Mouse (Mus musculus) kidney, postnatal 36 days (tissue): ENCODE data around the gene Mtus2.

Source experiments
- DNase-seq, 2 experiments: peaks; one replicate each; pipeline ENCODE4 v3.0.0; 2021 to 2022; ENCODE audit warnings: mixed read lengths in 2 of 2

Mtus2 gene

GRCm38 (mm10) chr5:148211831-148212230 lies 254.7 kb downstream of the Mtus2 start:
- DNase-seq, result no peak

GRCm38 (mm10) chr5:148216786-148217185 lies 259.7 kb downstream of the Mtus2 start:
- no peak for DNase-seq

- DNase-seq, result no peak
Measured at GRCm38 (mm10) chr5:148222898-148223297, 265.8 kb downstream of the Mtus2 start.

GRCm38 (mm10) chr5:148224004-148224403 lies 266.9 kb downstream of the Mtus2 start:
- DNase-seq, result no peak

GRCm38 (mm10) chr5:148233714-148234113 lies 276.6 kb downstream of the Mtus2 start:
- no peak for DNase-seq

GRCm38 (mm10) chr5:148236616-148237015 lies 279.5 kb downstream of the Mtus2 start:
- peak in 1 of 2 experiments; percentile 29 for DNase-seq

GRCm38 (mm10) chr5:148239067-148239466 lies 281.9 kb downstream of the Mtus2 start:
- peak in 1 of 2 experiments; percentile 13 for DNase-seq

- no peak for DNase-seq
Measured at GRCm38 (mm10) chr5:148239757-148240156, 282.6 kb downstream of the Mtus2 start.

- DNase-seq, result peak; percentile 41 to 83
Measured at GRCm38 (mm10) chr5:148241932-148242331, 284.8 kb downstream of the Mtus2 start.

GRCm38 (mm10) chr5:148244471-148244870 lies 287.4 kb downstream of the Mtus2 start:
- DNase-seq, result no peak

GRCm38 (mm10) chr5:148245386-148245785 lies 288.3 kb downstream of the Mtus2 start:
- no peak for DNase-seq

- DNase-seq, result no peak
Measured at GRCm38 (mm10) chr5:148248236-148248635, 291.1 kb downstream of the Mtus2 start.

- no peak for DNase-seq
Measured at GRCm38 (mm10) chr5:148251847-148252246, 294.7 kb downstream of the Mtus2 start.

GRCm38 (mm10) chr5:148262016-148262415 lies 304.9 kb downstream of the Mtus2 start:
- no peak for DNase-seq

GRCm38 (mm10) chr5:148264819-148265707 lies 307.9 kb downstream of the Mtus2 start:
- peak in 1 of 2 experiments; percentile 28 for DNase-seq

GRCm38 (mm10) chr5:148266841-148267240 lies 309.7 kb downstream of the Mtus2 start:
- DNase-seq, result no peak

- DNase-seq, result no peak
Measured at GRCm38 (mm10) chr5:148267446-148267845, 310.3 kb downstream of the Mtus2 start.

- no peak for DNase-seq
Measured at GRCm38 (mm10) chr5:148272065-148272464, 314.9 kb downstream of the Mtus2 start.

- no peak for DNase-seq
Measured at GRCm38 (mm10) chr5:148272771-148273170, 315.7 kb downstream of the Mtus2 start.

- no peak for DNase-seq
Measured at GRCm38 (mm10) chr5:148278233-148278632, 321.1 kb downstream of the Mtus2 start.

- DNase-seq, result no peak
Measured at GRCm38 (mm10) chr5:148280321-148280720, 323.2 kb downstream of the Mtus2 start.

GRCm38 (mm10) chr5:148282093-148282492 lies 325.0 kb downstream of the Mtus2 start:
- DNase-seq, result no peak

- no peak for DNase-seq
Measured at GRCm38 (mm10) chr5:148282631-148283030, 325.5 kb downstream of the Mtus2 start.

- no peak for DNase-seq
Measured at GRCm38 (mm10) chr5:148283177-148283576, 326.1 kb downstream of the Mtus2 start.

- DNase-seq, result no peak
Measured at GRCm38 (mm10) chr5:148283584-148283983, 326.5 kb downstream of the Mtus2 start.
